Mouse (Mus musculus): ENCODE data around the gene Plb1.

Gene Plb1

DNA sequence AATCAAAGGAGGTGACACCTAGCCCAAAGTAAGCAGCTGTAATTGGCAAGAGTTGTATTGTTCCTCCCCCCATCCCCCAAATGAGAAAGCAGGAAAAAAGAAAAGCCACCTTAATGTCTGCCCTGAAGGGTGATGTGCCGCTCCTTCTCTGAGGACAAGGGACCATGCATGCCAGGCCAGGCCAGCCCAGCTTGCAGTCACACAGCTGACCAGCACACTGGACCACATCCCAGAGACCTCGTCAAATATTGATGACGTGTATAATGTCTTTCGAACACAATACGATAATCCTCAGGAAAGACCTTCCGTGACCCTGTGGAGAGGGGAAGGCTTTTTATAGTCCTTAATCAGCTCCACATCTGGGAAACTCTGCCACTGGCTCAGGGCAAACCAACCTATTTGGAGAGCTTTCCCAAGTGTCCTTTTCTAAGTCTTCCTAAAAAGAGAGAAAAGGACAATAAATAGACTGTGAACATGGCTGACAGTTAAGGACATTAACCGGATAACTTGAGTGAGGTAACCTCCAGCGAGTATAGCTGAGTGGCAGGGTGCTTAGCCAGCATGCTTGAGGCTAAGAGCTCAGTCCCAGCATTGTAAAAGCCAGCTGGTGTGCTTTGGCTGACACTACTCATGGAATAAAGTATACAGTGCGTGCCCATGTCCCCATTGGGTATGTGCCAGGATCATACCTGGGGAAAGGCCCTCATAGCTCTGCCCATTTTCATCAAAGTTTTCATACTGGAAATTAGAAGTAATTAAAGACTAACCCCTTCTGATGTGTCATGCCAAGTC is 162.8 kb downstream of the Plb1 start:
- no peak for DNase-seq (ENCODE audit: low spot score)

DNA sequence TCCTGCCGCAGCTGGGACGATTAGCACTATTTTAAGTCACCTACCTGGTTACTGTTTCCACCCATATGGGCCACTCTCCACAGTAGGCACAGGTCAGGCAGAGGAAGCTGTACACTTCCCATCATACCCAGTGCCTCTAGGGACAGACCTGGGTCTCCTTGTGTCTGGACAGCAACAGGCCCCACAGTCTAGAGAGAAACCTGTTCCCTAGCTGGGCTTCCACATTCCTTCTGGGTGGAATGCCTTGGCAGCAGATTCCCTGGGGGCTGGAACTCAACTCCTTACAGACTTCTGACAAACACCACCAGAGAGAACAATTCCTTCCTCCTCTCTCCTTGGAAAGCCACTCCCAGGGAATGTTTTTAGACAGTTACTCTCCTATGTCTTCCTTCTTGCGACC is 165.2 kb downstream of the Plb1 start:
- no peak for DNase-seq (ENCODE audit: low spot score)

DNA sequence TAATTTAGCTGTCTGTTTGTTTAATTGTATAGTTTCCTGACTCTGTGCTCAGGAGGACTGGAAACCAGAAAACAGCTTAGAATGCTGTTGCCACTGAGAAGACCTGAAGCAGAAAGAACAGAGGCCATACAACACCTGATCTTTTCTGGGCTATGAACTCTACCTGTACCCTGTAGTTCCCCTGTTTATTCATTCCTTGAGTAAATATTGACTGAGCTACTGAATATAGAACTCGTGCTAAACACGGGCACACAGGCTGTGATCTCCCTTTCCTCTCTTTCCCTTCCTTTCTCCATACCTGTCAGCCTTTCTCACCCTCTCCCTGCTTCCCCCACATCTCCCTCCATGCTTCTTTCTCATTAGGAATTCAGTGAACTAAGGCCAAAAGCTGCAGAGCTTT is 168.4 kb downstream of the Plb1 start:
- DNase-seq (ENCODE audit: low spot score): no peak

- DNase-seq (ENCODE audit: low spot score): no peak
Observed at GRCm38 (mm10) chr5:32403082-32403953, 170.8 kb downstream of the Plb1 start.

DNA sequence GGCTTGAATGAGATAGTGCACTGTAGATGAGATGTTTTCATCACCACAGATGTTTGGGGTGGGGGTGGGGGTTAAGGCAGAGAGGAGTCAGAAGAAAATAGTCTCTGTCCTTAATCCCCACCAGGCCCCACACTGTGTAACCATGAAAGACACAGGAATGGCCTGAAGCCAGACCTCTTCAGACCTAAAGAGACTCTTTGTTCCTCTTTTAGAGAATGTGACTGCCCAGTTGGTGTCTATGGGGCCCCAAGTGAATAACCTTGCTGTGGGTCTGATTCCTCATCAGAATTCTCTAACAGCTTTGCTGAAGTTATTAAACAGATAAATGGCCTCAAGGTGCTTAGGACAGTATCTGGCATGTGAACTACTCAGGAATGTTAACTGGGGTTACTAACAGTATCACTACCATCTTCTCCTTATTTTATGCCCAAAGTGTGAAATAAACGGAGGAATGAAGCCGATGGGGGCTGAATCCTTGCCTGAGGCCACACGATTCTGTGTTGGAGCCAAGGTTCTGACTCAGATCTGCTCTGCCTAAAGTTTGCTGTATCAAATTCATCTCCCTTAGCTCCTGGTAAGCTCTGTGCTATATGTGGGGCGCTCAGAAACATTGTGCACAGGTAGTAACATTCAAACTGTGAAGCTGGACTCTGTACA is 172.8 kb downstream of the Plb1 start:
- no peak for DNase-seq (ENCODE audit: low spot score)

DNA sequence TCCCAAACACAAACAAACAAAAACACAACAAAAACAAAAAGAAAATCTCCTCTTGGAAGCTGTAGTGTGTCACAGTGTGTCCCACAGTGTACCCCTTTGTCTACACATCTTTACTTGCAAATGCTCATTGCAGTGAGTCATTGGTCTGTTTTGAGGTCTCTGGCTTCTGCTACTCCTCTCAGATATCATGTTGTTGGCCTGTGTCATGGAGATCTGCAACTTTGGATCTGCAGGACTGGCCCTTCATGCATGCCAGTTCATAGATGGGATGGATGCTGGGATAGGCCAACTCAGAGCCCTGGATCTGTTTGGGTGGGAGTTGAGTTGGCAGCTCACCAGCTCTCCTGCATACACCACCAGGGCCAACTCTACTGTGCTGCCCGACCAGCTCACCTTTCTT is 176.3 kb downstream of the Plb1 start:
- DNase-seq (ENCODE audit: low spot score): no peak

GRCm38 (mm10) chr5:32409747-32410146 is 177.2 kb downstream of the Plb1 start:
- no peak for DNase-seq (ENCODE audit: low spot score)

GRCm38 (mm10) chr5:32410954-32411688 is 178.6 kb downstream of the Plb1 start:
- DNase-seq (ENCODE audit: low spot score): no peak

DNA sequence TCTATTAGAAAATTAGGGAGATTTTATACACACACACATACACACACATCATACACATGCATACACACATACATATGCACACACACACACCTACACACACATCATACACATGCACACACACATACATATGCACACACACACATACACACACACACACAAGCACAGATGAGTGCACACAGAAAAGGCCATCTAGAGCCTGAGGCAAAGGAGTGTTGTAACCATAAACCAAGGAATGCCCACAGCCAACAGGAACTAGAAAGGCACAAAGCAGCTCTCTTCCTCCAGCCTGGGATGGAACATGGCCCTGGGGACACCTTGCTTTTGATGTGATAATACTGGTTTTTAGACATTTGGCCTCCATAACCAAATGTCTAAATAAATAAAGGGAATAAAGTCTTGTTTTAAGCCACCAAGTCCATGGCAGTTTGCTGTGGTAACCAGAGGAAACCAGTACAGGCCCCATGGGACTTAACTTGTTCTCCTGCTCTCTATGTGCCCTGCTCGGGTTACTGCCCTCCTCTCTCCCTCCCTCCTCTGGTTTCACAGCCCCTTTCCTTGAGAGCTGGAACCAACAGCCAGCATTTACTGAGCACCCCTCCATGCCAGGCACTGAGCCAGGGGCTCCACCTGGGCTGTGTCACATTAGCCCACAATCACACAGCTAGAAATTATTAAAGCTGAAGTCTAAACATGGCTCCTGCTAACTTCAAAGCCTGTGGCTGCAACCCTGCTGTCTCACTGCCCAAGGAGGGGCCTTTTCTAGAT is 179.9 kb downstream of the Plb1 start:
- DNase-seq (ENCODE audit: low spot score): no peak

DNA sequence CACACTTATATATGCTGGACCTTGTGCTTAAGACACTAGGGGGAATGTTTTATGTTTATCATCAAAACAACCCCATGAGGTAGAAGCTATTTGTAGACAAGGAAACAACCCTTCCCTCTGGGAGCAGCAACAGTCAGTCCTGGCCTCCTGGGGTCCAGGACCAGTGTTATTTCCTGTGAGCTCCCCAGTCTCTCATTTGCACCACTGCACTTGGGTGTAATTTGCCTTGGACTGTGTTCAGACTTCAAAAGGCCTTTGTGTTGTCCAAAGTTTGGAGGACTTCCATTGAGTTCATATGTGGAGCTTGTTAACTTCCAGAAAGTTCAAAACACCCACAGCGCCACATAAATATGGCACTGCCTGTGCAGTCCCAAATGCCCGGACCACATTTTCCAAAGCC is 180.6 kb downstream of the Plb1 start:
- DNase-seq (ENCODE audit: low spot score): no peak

DNA sequence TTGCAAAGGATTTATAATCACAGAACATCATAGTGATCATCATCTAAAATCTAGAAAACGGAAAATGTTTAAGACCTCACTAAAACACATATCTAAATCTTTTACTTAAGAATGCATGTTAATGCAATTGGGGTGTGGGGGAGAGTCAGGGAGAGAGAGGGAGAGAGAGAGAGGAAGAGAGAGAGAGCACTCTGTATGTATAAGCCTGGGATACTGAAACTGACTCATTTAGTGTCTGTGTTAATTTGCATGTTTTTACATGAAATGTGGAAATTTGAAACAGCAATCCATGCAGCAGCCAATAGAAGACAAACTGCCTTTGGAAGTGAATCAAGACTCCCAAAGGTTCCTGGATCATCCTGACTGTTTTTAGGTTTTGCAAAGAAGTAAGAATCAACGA is 181.1 kb downstream of the Plb1 start:
- DNase-seq (ENCODE audit: low spot score): no peak

- no peak for DNase-seq (ENCODE audit: low spot score)
Observed at GRCm38 (mm10) chr5:32414461-32414985, 182.0 kb downstream of the Plb1 start.

DNA sequence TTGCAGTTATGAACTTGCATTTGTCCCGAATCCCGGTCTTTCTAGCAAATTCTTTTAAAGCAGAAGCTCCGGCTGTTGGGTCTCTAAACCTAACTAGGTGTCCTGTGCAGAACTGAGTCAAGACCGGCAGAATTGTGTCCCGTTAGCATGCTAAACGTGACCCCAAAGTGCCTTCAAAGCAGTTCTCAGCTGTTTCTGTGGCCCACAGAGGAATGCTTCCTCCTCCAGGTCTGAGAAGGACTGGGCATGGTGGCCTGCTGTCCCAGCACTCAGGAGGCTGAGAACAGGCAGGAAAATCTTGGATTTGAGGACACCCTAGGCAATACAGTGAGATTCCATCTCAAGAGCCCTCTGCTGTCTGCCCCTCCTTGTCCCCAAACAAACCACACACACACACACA is 183.0 kb downstream of the Plb1 start:
- DNase-seq (ENCODE audit: low spot score): no peak

All from layer of hippocampus, adult 9-10 months (tissue).